Comparison of ENCODE assay signal across 15 mouse cellular contexts in the genomic region with DNA sequence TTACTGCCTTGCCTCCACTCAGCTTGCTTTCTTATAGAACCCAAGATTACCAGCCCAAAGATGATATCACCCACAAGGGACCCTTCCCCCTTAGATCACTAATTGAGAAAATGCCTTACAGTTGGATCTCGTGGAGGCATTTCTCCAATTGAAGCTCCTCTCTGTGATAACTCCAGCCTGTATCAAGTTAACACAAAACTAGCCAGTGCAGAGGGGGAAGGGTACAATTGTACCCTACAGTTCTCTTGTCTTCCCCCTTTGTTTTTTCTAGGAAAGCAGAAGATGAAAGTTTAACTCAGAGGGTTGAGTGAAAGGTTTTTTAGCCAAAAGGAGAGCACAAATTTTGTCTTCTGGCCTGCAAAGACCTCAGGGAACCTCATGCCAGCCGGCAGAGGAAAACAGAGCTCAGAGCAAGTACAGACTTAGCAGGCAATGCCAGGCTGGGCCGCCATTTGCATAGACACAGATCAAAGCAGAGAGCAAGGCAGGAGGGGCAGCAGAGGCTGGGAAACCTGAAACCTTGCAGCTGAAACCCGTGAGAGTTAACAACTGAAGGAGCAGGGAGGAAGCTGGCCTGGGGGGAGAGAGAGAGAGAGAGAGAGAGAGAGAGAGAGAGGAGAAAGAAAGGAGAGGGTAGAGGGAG. TPM values are rescaled to one million over a fixed set of nuclear protein-coding genes. Genes with fewer than 3 reads are reported as not detected.
DNase-seq lines count a peak whose midpoint lies in the region; ATAC-seq and TF ChIP-seq lines count a peak whose summit lies in the region.
"Had no signal": no experiment of that assay in that cellular context is flagged by ENCODE, and none has a peak within 500 bp of the region (broad histone marks: within the 10 kb centered on the region; RNA-seq: fewer than 3 reads in every experiment).

No protein-coding gene starts in this region.

- H3K27me3 ChIP-seq in embryonic facial prominence, embryonic 11.5 days (ENCODE audit: control insufficient read depth, insufficient read depth, low read length): no peaks in the 10 kb centered on the region
- no peaks in the 10 kb centered on the region for H3K27me3 ChIP-seq in midbrain, embryonic 13.5 days
- H3K27me3 ChIP-seq: CH12.LX; embryonic facial prominence, embryonic 15.5 days; forebrain, embryonic 15.5 days had no signal

- DNase-seq in kidney, postnatal 4 days: peak; percentile 11 to 22
- no peak for DNase-seq in kidney, postnatal 10 days
- peak; percentile 47 for DNase-seq in brain, embryonic 14.5 days (ENCODE audit: low read depth)
- peak; percentile 73 for DNase-seq in embryonic facial prominence, embryonic 11.5 days (ENCODE audit: low spot score)
- DNase-seq in right cerebral cortex, adult 2 months (ENCODE audit: low spot score in 2 of 2): no peak
- no peak for DNase-seq in frontal cortex, postnatal 25 days (ENCODE audit: low spot score in 2 of 2)
- DNase-seq: adrenal gland, postnatal 36 days; heart, adult 2 months; thymus, adult 18-20 months had no signal

- no peaks in the 10 kb centered on the region for H3K36me3 ChIP-seq in embryonic facial prominence, embryonic 11.5 days (replicated peaks; ENCODE audit: control insufficient read depth, insufficient read depth, low read depth, low read length)
- H3K36me3 ChIP-seq in midbrain, embryonic 13.5 days: no peaks in the 10 kb centered on the region
- H3K36me3 ChIP-seq: embryonic facial prominence, embryonic 15.5 days; forebrain, embryonic 15.5 days had no signal

- TF ChIP-seq POLR2A in brain, embryonic 14.5 days (IDR thresholded peaks at IDR 0.05; ENCODE audit: borderline replicate concordance, extremely low read depth, insufficient read depth, insufficient read length, poor library complexity, severe bottlenecking): no peak

- no peaks in the 10 kb centered on the region for H3K9me3 ChIP-seq in embryonic facial prominence, embryonic 11.5 days (replicated peaks; ENCODE audit: control insufficient read depth, low read length)
- H3K9me3 ChIP-seq in midbrain, embryonic 13.5 days: no peaks in the 10 kb centered on the region
- H3K9me3 ChIP-seq: embryonic facial prominence, embryonic 15.5 days; forebrain, embryonic 15.5 days had no signal

- no peaks in the 10 kb centered on the region for H3K4me1 ChIP-seq in embryonic facial prominence, embryonic 11.5 days (ENCODE audit: control insufficient read depth, insufficient read depth, low read length)
- no peaks in the 10 kb centered on the region for H3K4me1 ChIP-seq in midbrain, embryonic 13.5 days (replicated peaks)
- H3K4me1 ChIP-seq: embryonic facial prominence, embryonic 15.5 days; forebrain, embryonic 15.5 days had no signal

- no peak overlapping the region for H3K27ac ChIP-seq in embryonic facial prominence, embryonic 11.5 days (replicated peaks; ENCODE audit: low read depth, low read length)
- no peak overlapping the region for H3K27ac ChIP-seq in midbrain, embryonic 13.5 days
- H3K27ac ChIP-seq: embryonic facial prominence, embryonic 15.5 days; forebrain, embryonic 15.5 days; heart, adult 2 months; macrophage had no signal

- peak; percentile 89 for ATAC-seq in embryonic facial prominence, embryonic 11.5 days (replicated peaks; ENCODE audit: insufficient number of reproducible peaks, low FRiP score, low TSS enrichment, low read depth)
- peak; percentile 40; the same call in 1 of the 2 replicates for ATAC-seq in midbrain, embryonic 13.5 days
- ATAC-seq: forebrain, embryonic 15.5 days; intestine, postnatal 0 days had no signal

- TF ChIP-seq CTCF in brain, embryonic 14.5 days (IDR thresholded peaks at IDR 0.05; ENCODE audit: borderline replicate concordance, extremely low read depth, insufficient read depth, insufficient read length): no peak

- no peak overlapping the region for H3K9ac ChIP-seq in embryonic facial prominence, embryonic 11.5 days (replicated peaks; ENCODE audit: low read length)
- no peak overlapping the region for H3K9ac ChIP-seq in midbrain, embryonic 13.5 days (replicated peaks)
- H3K9ac ChIP-seq: embryonic facial prominence, embryonic 15.5 days; forebrain, embryonic 15.5 days had no signal

- no peak overlapping the region for H3K4me2 ChIP-seq in embryonic facial prominence, embryonic 11.5 days (ENCODE audit: low read depth, low read length)
- no peak overlapping the region for H3K4me2 ChIP-seq in midbrain, embryonic 13.5 days (replicated peaks)
- H3K4me2 ChIP-seq: embryonic facial prominence, embryonic 15.5 days; forebrain, embryonic 15.5 days had no signal

- 5% methylated on average over 4 of the region's 4 CpGs for WGBS in embryonic facial prominence, embryonic 11.5 days
- WGBS in midbrain, embryonic 13.5 days: 8% methylated on average over 4 of the region's 4 CpGs

- H3K4me3 ChIP-seq in embryonic facial prominence, embryonic 11.5 days (ENCODE audit: low read depth, low read length): no peak overlapping the region
- H3K4me3 ChIP-seq in midbrain, embryonic 13.5 days (replicated peaks): no peak overlapping the region
- H3K4me3 ChIP-seq: embryonic facial prominence, embryonic 15.5 days; forebrain, embryonic 15.5 days; heart, adult 2 months had no signal

RNA-seq across cellular contexts. Expression of a gene that starts 29.3 kb away (rescaled TPM):
- 3.0 and 7.3 TPM in 2 replicates for polyA plus RNA-seq in brain, embryonic 14.5 days (2012; rRNA removed)
- polyA plus RNA-seq in embryonic facial prominence, embryonic 11.5 days (2014; fragmentation: Nextera tagmentation; extraction: Ambion mirVana): 0.35 and 0.42 TPM in 2 replicates
- 4.3 and 4.7 TPM in 2 replicates for polyA plus RNA-seq in midbrain, embryonic 13.5 days (2015; fragmentation: Nextera tagmentation; extraction: Ambion mirVana)
- polyA plus RNA-seq: macrophage had no signal

Comparison
In these comparisons a context has a peak if more than half of its experiments do, and no peak if none do; other contexts are left out.
1. DNase-seq: peak in kidney, postnatal 4 days (2 of 2), brain, embryonic 14.5 days (single experiment) and embryonic facial prominence, embryonic 11.5 days (single experiment); none in kidney, postnatal 10 days (single experiment), right cerebral cortex, adult 2 months (0 of 2) and frontal cortex, postnatal 25 days (0 of 2).